Comparison of ENCODE assay signal across 18 mouse cellular contexts in the genomic region with DNA sequence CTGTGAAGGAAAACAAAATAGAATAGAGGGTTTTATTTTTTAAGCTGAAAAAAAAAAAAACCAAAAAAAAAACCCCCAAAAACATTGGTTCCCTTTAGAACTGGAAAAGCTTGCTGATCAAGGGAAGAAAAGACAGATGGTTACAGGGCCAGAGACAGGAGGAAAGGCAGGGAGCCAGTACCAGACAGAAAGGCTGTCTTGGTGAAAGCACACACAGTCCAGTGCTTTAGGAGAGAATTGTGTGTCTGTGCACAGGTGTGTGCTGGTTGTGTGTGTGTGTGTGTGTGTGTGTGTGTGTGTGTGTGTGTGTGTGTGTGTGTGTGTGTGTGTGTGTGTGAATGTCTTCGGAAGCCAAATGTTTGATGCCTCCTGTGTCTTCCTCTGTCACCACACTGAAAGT. TPM values are rescaled to one million over a fixed set of nuclear protein-coding genes. Genes with fewer than 3 reads are reported as not detected.
DNase-seq lines count a peak whose midpoint lies in the region; ATAC-seq and TF ChIP-seq lines count a peak whose summit lies in the region.
"Had no signal": no experiment of that assay in that cellular context is flagged by ENCODE, and none has a peak within 500 bp of the region (broad histone marks: within the 10 kb centered on the region; RNA-seq: fewer than 3 reads in every experiment).

No protein-coding gene starts in this region.

- no peaks in the 10 kb centered on the region for H3K36me3 ChIP-seq in forebrain, embryonic 16.5 days (ENCODE audit: control insufficient read depth, insufficient read depth)
- H3K36me3 ChIP-seq: embryonic facial prominence, embryonic 10.5 days; hindbrain, embryonic 13.5 days had no signal

- no peak overlapping the region for H3K4me3 ChIP-seq in left cerebral cortex, adult 2 months
- no peak overlapping the region for H3K4me3 ChIP-seq in forebrain, embryonic 16.5 days (replicated peaks; ENCODE audit: low read length)
- H3K4me3 ChIP-seq: embryonic facial prominence, embryonic 10.5 days; erythroblast, embryonic 14.5 days; gastrocnemius, adult 2 months; heart, adult 2 months; hindbrain, embryonic 13.5 days had no signal

- H3K9ac ChIP-seq in forebrain, embryonic 16.5 days (replicated peaks; ENCODE audit: low read depth, low read length), result no peak overlapping the region
- H3K9ac ChIP-seq: hindbrain, embryonic 13.5 days had no signal

- ATAC-seq in forebrain, embryonic 16.5 days, result peak; percentile 74
- ATAC-seq: intestine, embryonic 16.5 days had no signal

- intact Hi-C loops in left cerebral cortex, adult 2 months (cut with DNase I), result no loop called here
- intact Hi-C loops in left cerebral cortex, postnatal 4 days (cut with DNase I), result no loop called here

- no peaks in the 10 kb centered on the region for H3K27me3 ChIP-seq in forebrain, embryonic 16.5 days (replicated peaks; ENCODE audit: control insufficient read depth, insufficient read depth, low read length)
- H3K27me3 ChIP-seq: hindbrain, embryonic 13.5 days had no signal

- H3K4me2 ChIP-seq in forebrain, embryonic 16.5 days (ENCODE audit: low read length), result no peak overlapping the region
- H3K4me2 ChIP-seq: hindbrain, embryonic 13.5 days; midbrain, embryonic 11.5 days had no signal

- DNase-seq in left cerebral cortex, adult 2 months (ENCODE audit: extremely low spot score in 1 of 2, low spot score in 2 of 2), result no peak
- no peak for DNase-seq in left cerebral cortex, postnatal 4 days
- peak; percentile 26 for DNase-seq in cerebellum, adult 8-10 months
- no peak for DNase-seq in urinary bladder, postnatal 10 days (ENCODE audit: low spot score)
- DNase-seq in kidney, adult 11 months, result no peak
- DNase-seq in heart, adult 9 months (ENCODE audit: low spot score in 2 of 2), result no peak
- DNase-seq: adrenal gland, postnatal 10 days; gastrocnemius, adult 2 months; heart, adult 2 months; kidney, postnatal 14 days; lung, adult 18-20 months; lung, postnatal 36 days had no signal

- peak overlapping the region; percentile 70; the same call in 1 of the 2 replicates for H3K27ac ChIP-seq in left cerebral cortex, adult 2 months
- H3K27ac ChIP-seq in forebrain, embryonic 16.5 days (ENCODE audit: low read length), result peak overlapping the region; percentile 52
- H3K27ac ChIP-seq: embryonic facial prominence, embryonic 10.5 days; gastrocnemius, adult 2 months; heart, adult 2 months; hindbrain, embryonic 13.5 days had no signal

- no peaks in the 10 kb centered on the region for H3K4me1 ChIP-seq in forebrain, embryonic 16.5 days (replicated peaks; ENCODE audit: control insufficient read depth, insufficient read depth, low read length)
- H3K4me1 ChIP-seq: embryonic facial prominence, embryonic 10.5 days; hindbrain, embryonic 13.5 days had no signal

- TF ChIP-seq CTCF in left cerebral cortex, adult 2 months (IDR thresholded peaks at IDR 0.05), result no peak

- no peaks in the 10 kb centered on the region for H3K9me3 ChIP-seq in forebrain, embryonic 16.5 days (ENCODE audit: control insufficient read depth, low read length)
- H3K9me3 ChIP-seq: hindbrain, embryonic 13.5 days had no signal

- 70% methylated on average over 1 of the region's 1 CpGs for WGBS in forebrain, embryonic 16.5 days

RNA-seq across cellular contexts. Expression of a gene that starts 28.9 kb away (rescaled TPM):
- 10 to 100 TPM; 33.6 to 41.8 TPM for total RNA-seq in left cerebral cortex, adult 2 months (2021)
- 10 to 100 TPM; 32.2 TPM for total RNA-seq in left cerebral cortex, postnatal 4 days (2021)
- 37.8 and 47.8 TPM in 2 replicates for polyA plus RNA-seq in forebrain, embryonic 16.5 days (2015; fragmentation: Nextera tagmentation; extraction: Ambion mirVana)
